8 mouse cellular contexts compared by ENCODE assay signal in genomic region chr7:18926041-18926790, GRCm38 (mm10). TPM values are rescaled to one million over a fixed set of nuclear protein-coding genes. Genes with fewer than 3 reads are reported as not detected.
A peak's percentile ranks its signal among the peaks of the same experiment; 100 is the strongest.
DNase-seq lines count a peak whose midpoint lies in the region; ATAC-seq and TF ChIP-seq lines count a peak whose summit lies in the region.
"Had no signal": no experiment of that assay in that cellular context is flagged by ENCODE, and none has a peak within 500 bp of the region (broad histone marks: within the 10 kb centered on the region; RNA-seq: fewer than 3 reads in every experiment).

No protein-coding gene starts in this region.

- no peak for TF ChIP-seq POLR2A in limb, embryonic 14.5 days (IDR thresholded peaks at IDR 0.05; ENCODE audit: borderline replicate concordance, extremely low read depth, insufficient read depth, insufficient read length)

- peaks cover 69% of the 10 kb centered on the region for H3K27me3 ChIP-seq in forebrain, embryonic 10.5 days (ENCODE audit: poor library complexity, severe bottlenecking)
- peaks cover 13% of the 10 kb centered on the region for H3K27me3 ChIP-seq in hindbrain, embryonic 12.5 days
- peaks cover 49% of the 10 kb centered on the region for H3K27me3 ChIP-seq in limb, embryonic 14.5 days (ENCODE audit: control insufficient read depth, insufficient read depth, low read length)

- peak overlapping the region; percentile 100 for H3K9ac ChIP-seq in hindbrain, embryonic 12.5 days
- H3K9ac ChIP-seq in limb, embryonic 14.5 days (ENCODE audit: low read depth, low read length, severe bottlenecking), result peak overlapping the region; percentile 49

- peak; percentile 58 for DNase-seq in MN1 (ENCODE audit: low spot score)
- peak; percentile 50 for DNase-seq in adrenal gland, postnatal 10 days
- DNase-seq in forebrain, embryonic 10.5 days (ENCODE audit: extremely low spot score, low spot score), result peak; percentile 36
- no peak for DNase-seq in limb, embryonic 14.5 days (ENCODE audit: low spot score)
- peak; percentile 51 for DNase-seq in neural tube, embryonic 10.5 days (ENCODE audit: extremely low spot score, low spot score)
- DNase-seq in adipocyte (ENCODE audit: low spot score), result no peak

- H3K4me3 ChIP-seq in forebrain, embryonic 10.5 days, result peak overlapping the region; percentile 90
- peak overlapping the region; percentile 93 for H3K4me3 ChIP-seq in hindbrain, embryonic 12.5 days
- peak overlapping the region; percentile 43 for H3K4me3 ChIP-seq in limb, embryonic 14.5 days (replicated peaks; ENCODE audit: low read length)
- H3K4me3 ChIP-seq: myocyte had no signal

- peaks cover 70% of the 10 kb centered on the region for H3K4me1 ChIP-seq in forebrain, embryonic 10.5 days
- H3K4me1 ChIP-seq in hindbrain, embryonic 12.5 days, result peaks cover 72% of the 10 kb centered on the region
- peaks cover 3% of the 10 kb centered on the region; the same call in 1 of the 2 replicates for H3K4me1 ChIP-seq in limb, embryonic 14.5 days (ENCODE audit: control insufficient read depth, insufficient read depth, low read length)

- H3K9me3 ChIP-seq in forebrain, embryonic 10.5 days, result no peaks in the 10 kb centered on the region
- H3K9me3 ChIP-seq in hindbrain, embryonic 12.5 days (replicated peaks), result no peaks in the 10 kb centered on the region
- no peaks in the 10 kb centered on the region for H3K9me3 ChIP-seq in limb, embryonic 14.5 days (ENCODE audit: control insufficient read depth, low read length)

- H3K36me3 ChIP-seq in forebrain, embryonic 10.5 days (replicated peaks), result no peaks in the 10 kb centered on the region
- H3K36me3 ChIP-seq in hindbrain, embryonic 12.5 days, result no peaks in the 10 kb centered on the region
- no peaks in the 10 kb centered on the region for H3K36me3 ChIP-seq in limb, embryonic 14.5 days (ENCODE audit: control insufficient read depth, insufficient read depth, low read length)

- H3K27ac ChIP-seq in forebrain, embryonic 10.5 days, result peak overlapping the region; percentile 95
- H3K27ac ChIP-seq in hindbrain, embryonic 12.5 days, result peak overlapping the region; percentile 95
- no peak overlapping the region for H3K27ac ChIP-seq in limb, embryonic 14.5 days (replicated peaks; ENCODE audit: low read depth, low read length)

- WGBS in forebrain, embryonic 10.5 days, result under 1% methylated on average over 41 of the region's 42 CpGs
- 3% methylated on average over 33 of the region's 42 CpGs for WGBS in hindbrain, embryonic 12.5 days
- WGBS in limb, embryonic 14.5 days, result 2% methylated on average over 26 of the region's 42 CpGs

- ATAC-seq in hindbrain, embryonic 12.5 days (ENCODE audit: low FRiP score), result peak; percentile 11
- ATAC-seq in limb, embryonic 14.5 days (ENCODE audit: low FRiP score, low read depth), result no peak

- peak overlapping the region; percentile 83 for H3K4me2 ChIP-seq in hindbrain, embryonic 12.5 days (replicated peaks)
- H3K4me2 ChIP-seq in limb, embryonic 14.5 days (replicated peaks; ENCODE audit: low read depth, low read length, severe bottlenecking), result peak overlapping the region; percentile 76

RNA-seq across cellular contexts. Expression of gene Nova2, which starts 0.5 kb away (rescaled TPM):
- 1 to 10 TPM; 6.1 to 7.4 TPM for total RNA-seq in adrenal gland, postnatal 10 days (2021)
- polyA plus RNA-seq in forebrain, embryonic 10.5 days (2016; fragmentation: Nextera tagmentation; extraction: Ambion mirVana), result 2.2 and 2.9 TPM in 2 replicates
- polyA plus RNA-seq in hindbrain, embryonic 12.5 days (2016; fragmentation: Nextera tagmentation; extraction: Ambion mirVana), result 11.2 and 12.5 TPM in 2 replicates
- polyA plus RNA-seq in limb, embryonic 14.5 days (2012; rRNA removed), result 1.3 TPM in 2 replicates
- polyA plus RNA-seq in limb, embryonic 14.5 days (2014; fragmentation: Nextera tagmentation; extraction: Ambion mirVana), result 0.37 and 0.57 TPM in 2 replicates

RNA-seq across cellular contexts. Expression of gene Ccdc61, which starts 16.0 kb away (rescaled TPM):
- 10 to 100 TPM; 12.5 to 13.9 TPM for total RNA-seq in adrenal gland, postnatal 10 days (2021)
- polyA plus RNA-seq in forebrain, embryonic 10.5 days (2016; fragmentation: Nextera tagmentation; extraction: Ambion mirVana), result 30.0 and 31.0 TPM in 2 replicates
- polyA plus RNA-seq in hindbrain, embryonic 12.5 days (2016; fragmentation: Nextera tagmentation; extraction: Ambion mirVana), result 28.8 and 31.9 TPM in 2 replicates
- polyA plus RNA-seq in limb, embryonic 14.5 days (2012; rRNA removed), result 46.7 and 50.1 TPM in 2 replicates
- polyA plus RNA-seq in limb, embryonic 14.5 days (2014; fragmentation: Nextera tagmentation; extraction: Ambion mirVana), result 23.9 and 29.0 TPM in 2 replicates

RNA-seq across cellular contexts. Expression of gene Pglyrp1, which starts 55.1 kb away (rescaled TPM):
- 1 to 10 TPM; 5.0 to 7.9 TPM for total RNA-seq in adrenal gland, postnatal 10 days (2021)
- 0.93 and 1.0 TPM in 2 replicates for polyA plus RNA-seq in forebrain, embryonic 10.5 days (2016; fragmentation: Nextera tagmentation; extraction: Ambion mirVana)
- 2.9 and 3.8 TPM in 2 replicates for polyA plus RNA-seq in hindbrain, embryonic 12.5 days (2016; fragmentation: Nextera tagmentation; extraction: Ambion mirVana)
- polyA plus RNA-seq in limb, embryonic 14.5 days (2012; rRNA removed), result 0.60 and 1.9 TPM in 2 replicates
- polyA plus RNA-seq in limb, embryonic 14.5 days (2014; fragmentation: Nextera tagmentation; extraction: Ambion mirVana), result 1.3 and 1.9 TPM in 2 replicates
- polyA plus RNA-seq: myocyte had no signal

Comparison
In these comparisons a context has a peak if more than half of its experiments do, and no peak if none do; other contexts are left out.
1. DNase-seq: peak in MN1 (single experiment), adrenal gland, postnatal 10 days (single experiment), forebrain, embryonic 10.5 days (single experiment) and neural tube, embryonic 10.5 days (single experiment); none in limb, embryonic 14.5 days (single experiment) and adipocyte (single experiment).
2. H3K4me3 ChIP-seq: peak in every context shown above with its lines; median percentile 93 in hindbrain, embryonic 12.5 days; 90 in forebrain, embryonic 10.5 days; 43 in limb, embryonic 14.5 days.